22 mouse cellular contexts compared by ENCODE assay signal in genomic region chr5:81776234-81776633, GRCm38 (mm10).
"Had no signal": no experiment of that assay in that cellular context is flagged by ENCODE, and none has a peak within 500 bp of the region (broad histone marks: within the 10 kb centered on the region; RNA-seq: fewer than 3 reads in every experiment).

No protein-coding gene starts in this region.

- H3K27ac ChIP-seq: kidney, embryonic 15.5 days; limb, embryonic 12.5 days; limb, embryonic 15.5 days; liver, embryonic 14.5 days; macrophage; midbrain, embryonic 12.5 days; neural tube, embryonic 12.5 days; stomach, embryonic 15.5 days had no signal

- H3K4me3 ChIP-seq: kidney, embryonic 15.5 days; limb, embryonic 12.5 days; limb, embryonic 15.5 days; midbrain, embryonic 12.5 days; neural tube, embryonic 12.5 days; stomach, embryonic 15.5 days had no signal

- H3K36me3 ChIP-seq: kidney, embryonic 15.5 days; limb, embryonic 12.5 days; limb, embryonic 15.5 days; midbrain, embryonic 12.5 days; neural tube, embryonic 12.5 days; stomach, embryonic 15.5 days had no signal

- ATAC-seq: liver, postnatal 0 days; lung, postnatal 0 days; midbrain, embryonic 16.5 days had no signal

- H3K9me3 ChIP-seq: kidney, embryonic 15.5 days; limb, embryonic 12.5 days; limb, embryonic 15.5 days; midbrain, embryonic 12.5 days; neural tube, embryonic 12.5 days; stomach, embryonic 15.5 days had no signal

- DNase-seq: kidney, adult 8-10 months; kidney, postnatal 10 days; kidney, postnatal 36 days; left cerebral cortex, postnatal 4 days; liver, postnatal 0 days; lung, embryonic 14.5 days; right cerebral cortex, adult 18-20 months; right cerebral cortex, postnatal 14 days; right cerebral cortex, postnatal 4 days; spleen, adult 18-20 months; thymus, postnatal 25 days had no signal

- H3K27me3 ChIP-seq: kidney, embryonic 15.5 days; limb, embryonic 15.5 days; midbrain, embryonic 12.5 days; neural tube, embryonic 12.5 days; stomach, embryonic 15.5 days had no signal

- H3K4me1 ChIP-seq: kidney, embryonic 15.5 days; limb, embryonic 15.5 days; midbrain, embryonic 12.5 days; neural tube, embryonic 12.5 days; stomach, embryonic 15.5 days had no signal

- H3K4me2 ChIP-seq: kidney, embryonic 15.5 days; limb, embryonic 12.5 days; limb, embryonic 15.5 days; liver, embryonic 11.5 days; lung, embryonic 14.5 days; midbrain, embryonic 12.5 days; neural tube, embryonic 12.5 days; stomach, embryonic 15.5 days had no signal

- H3K9ac ChIP-seq: kidney, embryonic 15.5 days; limb, embryonic 12.5 days; limb, embryonic 15.5 days; liver, embryonic 14.5 days; liver, postnatal 0 days; lung, embryonic 14.5 days; midbrain, embryonic 12.5 days; neural tube, embryonic 12.5 days; stomach, embryonic 15.5 days had no signal
